Mouse (Mus musculus) embryonic fibroblast, embryonic 13.5 days (primary cell): ENCODE data around the gene Ndufa3.

Experiments
- CTCF ChIP-seq: IDR thresholded peaks from 2 replicates; pipeline ENCODE4 v1.5.1; 2011; ENCODE audit warnings: mild to moderate bottlenecking, control low read depth, low read length, moderate library complexity, borderline replicate concordance; ENCODE audit not compliant: insufficient read depth
- POLR2A ChIP-seq: IDR thresholded peaks from 2 replicates; pipeline ENCODE4 v1.6.1; 2011; ENCODE audit warnings: low read depth, mild to moderate bottlenecking, control low read depth, low read length, moderate library complexity

DNA sequence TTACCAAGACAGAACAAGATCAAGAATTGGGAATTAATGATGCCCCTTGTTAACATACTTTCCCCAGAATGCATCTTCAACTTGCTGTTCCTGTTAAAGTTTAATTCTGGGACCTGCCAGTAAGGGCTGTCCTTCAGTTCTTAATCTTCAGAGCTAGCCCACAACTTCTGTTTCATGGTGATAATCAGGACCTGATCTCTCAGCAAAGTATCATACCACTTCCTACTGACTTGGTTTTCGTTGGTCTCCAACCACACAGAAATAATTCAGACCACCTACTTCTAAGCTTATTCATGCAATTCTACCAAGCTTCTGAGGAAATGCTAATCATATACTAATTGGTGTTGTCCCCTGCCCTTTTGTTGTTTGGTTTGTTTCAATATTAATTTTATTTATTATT is 45.3 kb upstream of the Ndufa3 start:
- TF ChIP-seq CTCF (no peak), POLR2A (no peak)
